Mouse (Mus musculus) olfactory bulb, adult 2 months (tissue): ENCODE measurements around the gene Pygb.

ENCODE experiments used
- CTCF ChIP-seq: fragments of 200-500 bp; IDR thresholded peaks from 2 replicates; pipeline ENCODE4 v1.5.1; 2012; ENCODE audit warnings: low read depth, mild to moderate bottlenecking, low read length, moderate library complexity; ENCODE audit not compliant: insufficient read depth
- POLR2A ChIP-seq: fragments of 200-500 bp; IDR thresholded peaks from 2 replicates; pipeline ENCODE4 v1.6.1; 2012; ENCODE audit warnings: mild to moderate bottlenecking, low read depth, low read length, moderate library complexity; ENCODE audit not compliant: insufficient read depth

- TF ChIP-seq CTCF (no peak), POLR2A (no peak)
Measured at GRCm38 (mm10) chr2:150859709-150860470, 73.4 kb downstream of the Pygb start.
